Comparison of ENCODE assay signal across 15 mouse cellular contexts in genomic region chr2:75823736-75824135, GRCm38 (mm10). TPM values are rescaled to one million over a fixed set of nuclear protein-coding genes. Genes with fewer than 3 reads are reported as not detected.
DNase-seq lines count a peak whose midpoint lies in the region; ATAC-seq lines count a peak whose summit lies in the region.
"Had no signal": no experiment of that assay in that cellular context is flagged by ENCODE, and none has a peak within 500 bp of the region (broad histone marks: within the 10 kb centered on the region; RNA-seq: fewer than 3 reads in every experiment).

No protein-coding gene starts in this region.

- H3K9me3 ChIP-seq in forebrain, embryonic 14.5 days (replicated peaks; ENCODE audit: control insufficient read depth, low read length) = no peaks in the 10 kb centered on the region
- H3K9me3 ChIP-seq: embryonic facial prominence, embryonic 13.5 days; limb, embryonic 12.5 days; midbrain, embryonic 10.5 days; neural tube, embryonic 12.5 days had no signal

- H3K9ac ChIP-seq in forebrain, embryonic 14.5 days (ENCODE audit: low read length) = no peak overlapping the region
- H3K9ac ChIP-seq: embryonic facial prominence, embryonic 13.5 days; limb, embryonic 12.5 days; neural tube, embryonic 12.5 days had no signal

- 72% methylated on average over 7 of the region's 7 CpGs for WGBS in forebrain, embryonic 14.5 days

- H3K36me3 ChIP-seq in forebrain, embryonic 14.5 days (ENCODE audit: control insufficient read depth, insufficient read depth, low read length) = no peaks in the 10 kb centered on the region
- H3K36me3 ChIP-seq: embryonic facial prominence, embryonic 13.5 days; limb, embryonic 12.5 days; midbrain, embryonic 10.5 days; neural tube, embryonic 12.5 days had no signal

- H3K4me3 ChIP-seq in forebrain, embryonic 14.5 days (ENCODE audit: low read depth, low read length) = no peak overlapping the region
- H3K4me3 ChIP-seq: embryonic facial prominence, embryonic 13.5 days; limb, embryonic 12.5 days; midbrain, embryonic 10.5 days; neural tube, embryonic 12.5 days had no signal

- no peak overlapping the region for H3K27ac ChIP-seq in forebrain, embryonic 14.5 days (ENCODE audit: low read depth, low read length)
- H3K27ac ChIP-seq: embryonic facial prominence, embryonic 13.5 days; hindbrain, postnatal 0 days; limb, embryonic 12.5 days; midbrain, embryonic 10.5 days; neural tube, embryonic 12.5 days had no signal

- DNase-seq in spleen, postnatal 36 days (ENCODE audit: low spot score in 2 of 2) = peak; percentile 20 to 35
- no peak for DNase-seq in spleen, adult 12 weeks (ENCODE audit: low spot score)
- no peak for DNase-seq in c-Kit-positive CD71-positive TER-119-positive erythroid progenitor cells, embryonic 14.5 days (ENCODE audit: low spot score)
- no peak for DNase-seq in forebrain, embryonic 14.5 days (ENCODE audit: low spot score)
- DNase-seq in layer of hippocampus, adult 18-20 months (ENCODE audit: low spot score in 2 of 2) = no peak
- no peak for DNase-seq in layer of hippocampus, adult 9-11 months
- DNase-seq: adrenal gland, adult 2 months; cerebellum, adult 2 months had no signal

- no peak overlapping the region for H3K4me2 ChIP-seq in forebrain, embryonic 14.5 days (ENCODE audit: low read length)
- H3K4me2 ChIP-seq: embryonic facial prominence, embryonic 13.5 days; limb, embryonic 12.5 days; neural tube, embryonic 12.5 days had no signal

- H3K27me3 ChIP-seq in forebrain, embryonic 14.5 days (replicated peaks; ENCODE audit: control insufficient read depth, insufficient read depth, low read length) = no peaks in the 10 kb centered on the region
- H3K27me3 ChIP-seq: embryonic facial prominence, embryonic 13.5 days; limb, embryonic 12.5 days; neural tube, embryonic 12.5 days had no signal

- peak; percentile 65 to 87 for ATAC-seq in hematopoietic stem cell, adult 5-6 weeks (replicated peaks in 1 of 2; ENCODE audit: insufficient read depth in 1 of 2, low FRiP score in 2 of 2, low TSS enrichment in 1 of 2, low read depth in 1 of 2, poor library complexity in 2 of 2, severe bottlenecking in 2 of 2)
- peak; percentile 62; the same call in 1 of the 2 replicates for ATAC-seq in monocyte, adult 5-6 weeks (replicated peaks; ENCODE audit: insufficient number of reproducible peaks, low FRiP score, low TSS enrichment, poor library complexity, severe bottlenecking)
- ATAC-seq in forebrain, embryonic 14.5 days = no peak
- ATAC-seq: hindbrain, postnatal 0 days had no signal

- no peaks in the 10 kb centered on the region for H3K4me1 ChIP-seq in forebrain, embryonic 14.5 days (ENCODE audit: control insufficient read depth, insufficient read depth, low read length)
- H3K4me1 ChIP-seq: embryonic facial prominence, embryonic 13.5 days; limb, embryonic 12.5 days; neural tube, embryonic 12.5 days had no signal

RNA-seq across cellular contexts. Expression of gene Agps, which starts 8.2 kb away (rescaled TPM):
- total RNA-seq in hematopoietic stem cell, adult 5-6 weeks (2017) = 38.7 and 63.6 TPM in 2 replicates
- 60.0 to 94.2 TPM (median 75.4 TPM) in 3 replicates for total RNA-seq in monocyte, adult 5-6 weeks (2017)
- 18.5 and 21.0 TPM in 2 replicates for polyA plus RNA-seq in forebrain, embryonic 14.5 days (2014; fragmentation: Nextera tagmentation; extraction: Ambion mirVana)
- 10 to 100 TPM; 33.5 to 36.3 TPM for total RNA-seq in layer of hippocampus, adult 18-20 months (2021)

Comparison
In these comparisons a context has a peak if more than half of its experiments do, and no peak if none do; other contexts are left out.
1. DNase-seq: peak in spleen, postnatal 36 days (2 of 2); none in spleen, adult 12 weeks (single experiment), c-Kit-positive CD71-positive TER-119-positive erythroid progenitor cells, embryonic 14.5 days (single experiment), forebrain, embryonic 14.5 days (single experiment), layer of hippocampus, adult 18-20 months (0 of 2) and layer of hippocampus, adult 9-11 months (single experiment).